Mouse (Mus musculus) gastrocnemius, postnatal 36 days (tissue): ENCODE data around the gene Kirrel3. TPM values are rescaled to one million over a fixed set of nuclear protein-coding genes. Genes with fewer than 3 reads are reported as not detected.

Experiments used
- DNase-seq, 2 experiments: peaks; one replicate each; pipeline ENCODE4 v3.0.0; 2022
- intact Hi-C: fragments of 180-260 bp; cut with DNase I; formaldehyde crosslinking; loops from one replicate; pipeline ENCODE4 v1.15.1; 2025
- total RNA-seq, 2 experiments: library from RNA; stranded (reverse); gene quantifications; 2 replicates each; pipeline ENCODE4 v1.2.3; 2021

Gene Kirrel3
- total RNA-seq, 2 experiments from 2014 or later = 0.51 to 0.54 TPM

DNA sequence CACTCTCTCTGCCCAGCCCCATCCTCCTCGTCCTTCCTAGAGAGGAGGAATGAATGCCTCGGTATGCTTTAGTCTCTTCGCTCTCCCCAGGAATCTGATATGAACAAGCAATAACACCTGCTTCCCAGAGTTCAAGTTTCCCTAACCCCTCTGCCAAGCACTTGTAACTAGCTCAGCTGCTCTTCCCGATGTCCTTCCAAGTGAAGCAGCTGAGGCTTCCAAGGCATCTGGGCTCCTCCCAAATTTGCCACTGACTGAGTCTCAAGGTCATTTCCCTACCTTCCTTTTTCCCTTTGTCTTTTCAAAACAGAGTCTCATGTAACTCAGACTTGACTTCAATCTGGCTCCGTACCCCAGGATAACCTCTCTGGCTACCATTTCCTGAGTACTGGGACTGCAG, 555.8 kb downstream of the Kirrel3 start:
- no peak for DNase-seq
- intact Hi-C loops = no loop called here

GRCm38 (mm10) chr9:35043619-35044018, 557.9 kb downstream of the Kirrel3 start:
- DNase-seq = no peak
- intact Hi-C loops = no loop called here

GRCm38 (mm10) chr9:35044458-35044857, 558.8 kb downstream of the Kirrel3 start:
- DNase-seq = no peak

DNA sequence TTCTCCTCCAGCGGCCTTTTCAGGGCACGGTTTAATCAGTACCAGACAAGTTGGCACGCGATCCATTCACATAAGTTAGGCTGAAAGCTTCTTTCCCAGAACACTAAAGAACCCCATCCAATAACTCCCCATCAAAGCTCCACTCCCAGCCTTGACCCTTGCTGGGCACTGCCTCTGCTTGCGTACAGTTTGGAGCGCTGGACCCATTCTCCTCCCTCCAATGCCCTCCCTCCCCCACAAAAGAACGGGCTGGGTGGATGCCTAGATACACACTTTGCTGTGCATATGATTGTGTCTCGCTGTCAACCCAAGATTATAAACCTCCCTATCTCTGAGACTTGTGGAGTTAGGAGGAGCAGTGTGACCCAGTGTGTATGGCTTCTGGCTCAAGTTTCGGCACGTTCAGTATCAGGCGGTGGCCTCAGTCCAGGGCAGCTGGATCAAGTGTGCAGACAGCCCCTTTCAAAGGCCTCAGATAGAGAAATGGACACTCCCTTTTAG, 559.4 kb downstream of the Kirrel3 start:
- DNase-seq = no peak
- intact Hi-C loops = loop anchor here (5.0 kb wide), 1 partner anchor 72 kb away; the partner anchor contains the start of gene St3gal4

More at GRCm38 (mm10) chr9:35044458-35044857, 558.8 kb downstream of the Kirrel3 start:
- intact Hi-C loops = no loop called here

DNA sequence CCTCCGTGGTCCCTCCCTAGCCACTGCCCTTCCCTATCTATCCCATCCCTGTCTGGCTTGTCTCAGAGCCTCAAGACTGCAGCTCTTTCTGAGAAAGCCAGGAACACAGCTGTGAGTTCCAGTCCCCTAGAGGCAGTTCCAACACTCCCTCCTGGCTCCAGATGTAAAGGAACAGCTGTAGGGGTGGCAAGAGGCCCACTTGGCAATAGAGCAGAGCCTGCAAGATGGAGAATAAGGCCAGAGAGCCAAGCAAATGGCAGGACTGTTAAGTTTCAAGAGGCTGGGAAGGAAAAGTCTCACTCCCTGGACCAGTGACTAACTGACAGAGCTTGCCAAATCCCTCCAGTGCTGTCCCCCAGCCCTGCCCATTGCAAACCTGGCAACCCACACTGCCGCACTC, 560.1 kb downstream of the Kirrel3 start:
- intact Hi-C loops = loop anchor here (5.0 kb wide), 1 partner anchor 72 kb away; the partner anchor contains the start of gene St3gal4
- DNase-seq = peak; percentile 85 to 89

GRCm38 (mm10) chr9:35048449-35048848, 562.8 kb downstream of the Kirrel3 start:
- no peak for DNase-seq
- intact Hi-C loops = loop anchor here (5.0 kb wide), 1 partner anchor 69 kb away; the partner anchor contains the start of gene St3gal4

- intact Hi-C loops = loop anchor here (5.0 to 10.0 kb wide), 3 partner anchors 47 to 205 kb away; partner anchors contain the start of gene St3gal4
- no peak for DNase-seq
Measured at GRCm38 (mm10) chr9:35049891-35050527, 564.3 kb downstream of the Kirrel3 start.

GRCm38 (mm10) chr9:35050701-35051454, 565.2 kb downstream of the Kirrel3 start:
- no peak for DNase-seq
- intact Hi-C loops = loop anchor here (5.0 to 10.0 kb wide), 2 partner anchors 46 to 204 kb away; no protein-coding TSS in a partner anchor

DNA sequence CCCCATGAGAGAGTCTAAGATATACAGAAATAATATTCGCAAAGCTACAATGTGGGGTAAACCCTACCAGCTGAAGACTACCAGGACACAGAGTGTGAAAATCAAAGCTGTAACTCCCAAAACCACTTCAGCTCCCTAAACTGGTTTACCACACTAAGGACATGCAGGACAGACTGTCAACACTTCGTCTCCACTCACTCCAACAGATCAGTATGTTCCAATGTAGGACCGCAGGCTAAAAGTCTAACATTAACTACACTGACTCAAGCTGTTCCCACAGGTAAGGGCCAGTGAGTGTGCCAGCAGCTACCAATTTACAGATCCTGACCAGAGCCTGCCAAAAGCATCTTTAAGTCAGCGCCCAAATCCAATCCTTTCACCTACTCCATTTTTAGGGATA, 566.0 kb downstream of the Kirrel3 start:
- intact Hi-C loops = loop anchor here (5.0 to 10.0 kb wide), 2 partner anchors 46 to 203 kb away; no protein-coding TSS in a partner anchor
- DNase-seq = no peak

DNA sequence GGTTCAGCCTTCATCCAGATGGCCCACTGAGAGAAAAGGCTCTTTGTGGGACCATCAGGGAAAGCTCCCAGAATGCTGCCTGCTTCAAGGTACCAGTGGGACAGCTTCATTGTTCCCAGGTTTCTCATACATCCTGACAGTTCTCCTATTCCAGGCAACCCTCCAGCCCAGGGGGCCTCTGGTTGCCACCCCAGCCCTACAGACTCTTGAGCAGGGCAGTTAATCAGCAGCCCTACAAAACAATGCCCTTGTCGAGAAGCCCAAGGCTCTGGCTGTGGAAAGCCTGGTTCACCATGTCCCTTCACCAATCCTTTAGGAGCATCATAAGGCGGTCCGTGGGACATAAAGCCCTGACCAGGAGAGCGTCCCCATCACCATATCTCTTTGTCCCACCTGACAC, 567.0 kb downstream of the Kirrel3 start:
- DNase-seq = no peak
- intact Hi-C loops = loop anchor here (5.0 to 10.0 kb wide), 2 partner anchors 45 to 202 kb away; no protein-coding TSS in a partner anchor

GRCm38 (mm10) chr9:35053081-35053480, 567.4 kb downstream of the Kirrel3 start:
- intact Hi-C loops = loop anchor here (5.0 to 10.0 kb wide), 2 partner anchors 44 to 202 kb away; no protein-coding TSS in a partner anchor
- DNase-seq = no peak

DNA sequence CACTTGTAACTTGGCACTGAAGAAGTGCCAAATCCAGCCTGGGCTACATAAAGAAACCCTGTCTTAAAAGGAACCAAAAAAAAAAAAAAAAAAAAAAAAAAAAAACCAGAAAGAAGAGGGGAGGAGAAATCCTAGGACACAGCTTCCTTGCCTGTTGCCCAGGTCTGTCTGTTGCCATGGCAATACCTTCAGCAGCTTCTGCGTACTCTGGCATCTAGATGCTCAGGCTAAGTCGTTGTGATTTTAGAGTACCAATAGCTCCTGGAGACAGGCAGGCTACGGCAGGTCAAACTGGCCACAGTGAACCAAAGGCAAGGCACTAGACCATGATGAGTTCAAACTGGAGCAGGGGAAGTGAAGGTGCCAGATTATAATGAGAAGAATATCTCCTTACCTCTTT, 568.0 kb downstream of the Kirrel3 start:
- no peak for DNase-seq
- intact Hi-C loops = loop anchor here (5.0 to 10.0 kb wide), 2 partner anchors 44 to 201 kb away; no protein-coding TSS in a partner anchor

- DNase-seq = no peak
- intact Hi-C loops = loop anchor here (5.0 to 10.0 kb wide), 2 partner anchors 107 to 199 kb away; no protein-coding TSS in a partner anchor
Measured at GRCm38 (mm10) chr9:35055528-35056330, 570.0 kb downstream of the Kirrel3 start.

- no peak for DNase-seq
- intact Hi-C loops = loop anchor here (5.0 to 10.0 kb wide), 2 partner anchors 106 to 198 kb away; no protein-coding TSS in a partner anchor
Measured at GRCm38 (mm10) chr9:35056611-35057010, 570.9 kb downstream of the Kirrel3 start.

- DNase-seq = no peak
- intact Hi-C loops = loop anchor here (5.0 to 10.0 kb wide), 2 partner anchors 105 to 197 kb away; no protein-coding TSS in a partner anchor
Measured at GRCm38 (mm10) chr9:35057631-35058030, 571.9 kb downstream of the Kirrel3 start.

DNA sequence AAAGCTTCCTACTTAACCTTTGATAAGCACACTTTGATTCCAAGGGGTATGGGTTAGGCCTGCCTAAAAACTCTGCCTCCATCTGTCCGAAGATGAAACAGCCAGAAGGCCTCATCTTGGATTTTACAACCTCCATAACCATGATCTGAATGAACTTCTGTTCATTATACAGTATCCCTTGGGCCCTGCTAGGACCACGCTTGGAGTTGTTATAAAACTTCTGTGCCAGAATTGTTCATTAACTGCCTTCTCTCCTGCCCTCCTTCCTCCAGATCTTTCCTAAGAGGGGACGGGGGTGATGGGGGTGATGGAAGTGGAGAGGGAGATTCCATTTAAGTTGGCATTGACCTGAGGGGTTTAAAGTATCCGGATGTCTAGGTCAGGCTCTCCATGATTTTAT, 572.5 kb downstream of the Kirrel3 start:
- intact Hi-C loops = loop anchor here (5.0 to 10.0 kb wide), 2 partner anchors 104 to 197 kb away; no protein-coding TSS in a partner anchor
- no peak for DNase-seq

GRCm38 (mm10) chr9:35058596-35059354, 573.1 kb downstream of the Kirrel3 start:
- DNase-seq = peak in 1 of 2 experiments; percentile 40

GRCm38 (mm10) chr9:35059881-35060280, 574.2 kb downstream of the Kirrel3 start:
- no peak for DNase-seq
- intact Hi-C loops = loop anchor here (5.0 to 10.0 kb wide), 2 partner anchors 102 to 195 kb away; no protein-coding TSS in a partner anchor

More at GRCm38 (mm10) chr9:35058596-35059354, 573.1 kb downstream of the Kirrel3 start:
- intact Hi-C loops = loop anchor here (5.0 to 10.0 kb wide), 2 partner anchors 104 to 196 kb away; no protein-coding TSS in a partner anchor

DNA sequence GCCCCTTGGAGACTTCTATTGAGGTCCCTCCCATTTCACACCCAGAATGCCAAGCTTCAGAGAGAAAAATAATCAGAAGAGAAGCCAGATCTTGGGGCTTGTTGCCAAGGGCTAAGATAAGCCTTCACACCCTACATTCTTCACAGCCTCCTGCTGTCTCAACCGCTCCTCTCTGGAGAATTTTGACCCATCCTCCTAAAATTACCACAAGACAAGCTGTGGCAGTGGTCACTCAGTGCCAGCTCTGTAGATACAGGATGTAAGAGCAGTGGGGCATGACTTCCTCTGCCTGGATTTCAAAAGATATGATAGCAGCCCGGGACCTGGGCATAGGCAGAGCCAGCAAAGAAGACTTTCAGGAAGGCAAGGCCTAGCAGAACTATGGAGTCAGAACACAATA, 575.8 kb downstream of the Kirrel3 start:
- intact Hi-C loops = no loop called here
- DNase-seq = no peak
